Mouse (Mus musculus) gastrocnemius, postnatal 4 days (tissue): Measurements from ENCODE around the gene Cd3eap. TPM values are rescaled to one million over a fixed set of nuclear protein-coding genes. Genes with fewer than 3 reads are reported as not detected.

Source experiments
- DNase-seq, 2 experiments: peaks; one replicate each; pipeline ENCODE4 v3.0.0; 2021 to 2022; ENCODE audit warnings: low spot score in 2 of 2, mixed read lengths in 2 of 2
- long read RNA-seq, 2 experiments: library from polyadenylated mRNA; stranded (forward); transcript quantifications; one replicate each; pipeline ENCODE4 v2.0.0; 2021
- total RNA-seq, 2 experiments: library from RNA; stranded (reverse); gene quantifications; 2 replicates each; pipeline ENCODE4 v1.2.3; 2021

The Cd3eap gene
- total RNA-seq = 10 to 100 TPM in 1 of 2 experiments, 1 to 10 TPM in 1; 9.7 to 10.8 TPM
- long read RNA-seq, experiment 1, transcript Cd3eap-201 (3 exons, 2,239 nt) = major isoform, 12 of 17 reads
- long read RNA-seq, experiment 1, partial matches to known transcripts = 0 of 17 reads
- long read RNA-seq, experiment 1, other reads (novel, unspliced or antisense) = 4 of 17 reads
- long read RNA-seq, experiment 2, transcript Cd3eap-201 (3 exons, 2,239 nt) = major isoform, 14 of 17 reads
- long read RNA-seq, experiment 2, partial matches to known transcripts = 0 of 17 reads
- long read RNA-seq, experiment 2, other reads (novel, unspliced or antisense) = 3 of 17 reads

DNA sequence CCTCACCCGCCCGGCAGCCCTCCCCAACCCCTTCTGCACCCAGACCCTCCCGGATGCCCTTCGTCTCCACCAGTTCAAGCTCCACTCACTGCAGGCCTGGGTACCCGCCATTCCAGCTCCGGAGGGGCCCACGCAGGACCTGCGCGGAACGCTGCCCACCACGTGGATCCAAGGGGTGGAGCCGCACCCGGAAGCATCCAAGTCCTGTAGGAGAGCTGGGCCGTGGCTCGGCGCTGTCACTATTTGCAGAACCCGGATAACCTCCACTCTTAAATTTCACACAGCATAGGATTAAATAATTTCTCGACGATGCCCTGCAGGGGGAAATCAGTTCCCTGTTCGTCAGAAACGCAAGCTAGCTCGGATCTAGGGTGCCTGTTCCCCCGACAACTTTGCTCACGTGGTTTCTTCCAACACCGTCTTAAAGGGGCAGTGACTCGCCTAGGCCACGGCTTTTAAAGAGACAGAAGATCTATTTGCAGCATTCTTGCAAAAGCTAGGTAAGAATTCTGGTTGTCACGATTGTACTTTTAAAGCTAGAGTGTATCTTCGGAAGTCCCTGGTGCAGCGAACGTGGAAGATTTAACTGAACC lies at the start of gene Cd3eap, which contains the start of gene Ppp1r13l:
TSS of gene Cd3eap (minus strand) at position 185 of the 593 bp plus-strand sequence.
TSS of gene Ppp1r13l (plus strand) at position 451 of the 593 bp plus-strand sequence.
- DNase-seq = peak; percentile 73 to 89

- DNase-seq = peak; percentile 73 to 76
Measured at GRCm38 (mm10) chr7:19405417-19405816, 46.1 kb upstream of the Cd3eap start.

DNA sequence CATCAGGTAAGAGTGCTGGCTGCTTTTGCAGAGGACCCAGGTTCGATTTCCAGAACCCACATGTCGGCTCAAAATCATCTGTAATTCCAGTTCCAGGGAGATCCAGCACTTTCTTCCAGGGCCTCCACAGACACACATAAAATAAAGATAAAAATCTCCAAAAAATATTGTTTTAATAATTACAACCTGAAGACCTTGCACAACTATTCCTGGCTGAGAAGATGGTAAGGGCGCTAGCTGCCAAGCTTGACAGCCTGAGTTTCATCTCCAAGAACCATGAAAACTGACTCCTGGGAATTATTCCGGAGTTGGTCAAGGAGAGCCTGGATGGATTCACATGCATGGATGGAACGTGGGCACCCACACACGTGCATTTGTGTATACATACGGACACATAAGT lies 45.2 kb upstream of the Cd3eap start, which contains the start of gene Ckm:
TSS of gene Ckm (plus strand) at position 301 of the 400 bp plus-strand sequence.
- no peak for DNase-seq

GRCm38 (mm10) chr7:19403731-19404296 lies 44.5 kb upstream of the Cd3eap start, which contains the start of gene Klc3:
Klc3 (minus strand) TSS chr7:19404104.
- DNase-seq = no peak

GRCm38 (mm10) chr7:19402535-19403112 lies 43.3 kb upstream of the Cd3eap start:
- no peak for DNase-seq

DNA sequence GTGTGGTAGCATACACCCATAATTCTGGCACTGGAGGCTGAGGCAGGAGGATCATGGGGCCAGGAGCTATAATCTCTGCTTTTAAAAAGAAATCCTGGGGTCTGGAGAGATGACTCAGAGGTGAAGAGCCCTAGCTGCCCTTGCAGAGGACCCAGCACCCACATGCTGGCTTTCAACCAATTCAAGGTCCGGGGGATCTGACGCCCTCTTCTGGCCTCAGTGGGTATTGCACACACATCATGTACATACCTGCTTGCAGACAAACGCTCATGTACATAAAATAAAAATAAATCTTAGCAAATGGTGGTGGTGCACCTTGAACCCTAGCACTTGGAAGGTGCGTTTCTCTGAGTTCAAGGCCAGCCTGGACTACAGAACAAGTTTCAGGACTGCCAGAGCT lies 41.7 kb upstream of the Cd3eap start:
- no peak for DNase-seq

DNA sequence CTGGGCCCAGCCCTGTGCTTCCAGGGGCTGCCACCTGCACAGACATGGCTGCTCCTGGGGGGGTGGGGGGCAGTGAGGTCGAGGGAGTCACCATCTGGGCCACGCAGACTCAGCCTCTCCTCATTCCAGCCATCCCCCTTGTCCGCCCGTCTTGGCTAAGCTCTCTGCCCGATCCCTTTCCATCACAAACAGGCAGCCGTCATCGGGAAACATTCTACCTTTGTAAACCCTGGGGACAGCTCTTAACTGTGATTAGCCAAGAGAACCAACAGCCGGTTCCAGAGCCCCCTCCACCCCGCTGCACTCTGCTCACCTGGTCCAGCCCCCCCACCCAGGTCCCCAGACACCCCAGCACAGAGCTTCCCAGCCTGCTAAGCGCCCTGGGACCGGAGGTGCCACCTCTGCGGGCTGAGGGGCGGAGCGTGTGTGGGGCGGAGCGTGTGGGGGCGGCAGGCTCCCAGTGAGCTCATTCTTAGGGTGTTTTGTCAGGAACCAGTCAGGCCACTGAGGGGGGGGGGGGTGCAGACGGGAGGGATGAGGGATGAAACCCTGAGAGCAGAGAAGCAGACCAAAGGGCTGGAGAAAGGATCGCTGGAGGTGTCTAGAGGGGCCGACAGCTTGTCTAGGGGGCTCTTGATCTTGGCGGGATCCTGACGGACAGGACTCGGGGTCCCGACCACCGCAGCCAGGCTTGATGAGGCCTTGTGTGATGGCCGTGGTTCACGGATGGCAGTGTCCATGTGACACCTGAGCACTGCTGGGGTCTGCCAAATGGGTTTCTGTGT lies 40.4 kb upstream of the Cd3eap start:
- DNase-seq = no peak

DNA sequence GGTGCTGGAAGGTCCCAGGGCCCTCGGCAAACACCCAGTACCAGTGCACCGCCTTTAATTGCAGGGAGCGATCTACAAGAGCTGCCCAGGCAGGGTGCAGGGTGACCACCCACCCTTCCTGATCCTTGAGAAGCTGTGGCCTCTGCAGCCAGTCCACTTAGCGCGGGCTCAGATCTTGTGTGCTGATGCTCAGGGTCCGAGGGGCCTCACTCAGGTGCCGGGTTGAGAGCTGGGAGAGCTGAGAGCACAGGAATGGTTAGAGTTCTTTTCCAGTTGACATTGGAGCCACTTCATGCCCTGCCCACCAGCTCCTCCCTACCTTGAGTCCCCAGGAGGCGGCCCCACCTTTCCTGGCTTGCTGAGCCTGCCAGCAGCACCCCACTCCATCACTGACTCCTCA lies 35.2 kb upstream of the Cd3eap start:
- DNase-seq = no peak

- peak in 1 of 2 experiments; percentile 26 for DNase-seq
Measured at GRCm38 (mm10) chr7:19388699-19389413, 29.6 kb upstream of the Cd3eap start.

GRCm38 (mm10) chr7:19383708-19384107 lies 24.4 kb upstream of the Cd3eap start:
- peak in 1 of 2 experiments; percentile 7 for DNase-seq

GRCm38 (mm10) chr7:19382166-19382541 lies 22.9 kb upstream of the Cd3eap start:
- DNase-seq = peak in 1 of 2 experiments; percentile 40

GRCm38 (mm10) chr7:19381377-19382165 lies 22.3 kb upstream of the Cd3eap start, which contains the start of gene Ercc2:
Ercc2 (plus strand) TSS chr7:19382010.
- peak; percentile 97 to 99 for DNase-seq

DNA sequence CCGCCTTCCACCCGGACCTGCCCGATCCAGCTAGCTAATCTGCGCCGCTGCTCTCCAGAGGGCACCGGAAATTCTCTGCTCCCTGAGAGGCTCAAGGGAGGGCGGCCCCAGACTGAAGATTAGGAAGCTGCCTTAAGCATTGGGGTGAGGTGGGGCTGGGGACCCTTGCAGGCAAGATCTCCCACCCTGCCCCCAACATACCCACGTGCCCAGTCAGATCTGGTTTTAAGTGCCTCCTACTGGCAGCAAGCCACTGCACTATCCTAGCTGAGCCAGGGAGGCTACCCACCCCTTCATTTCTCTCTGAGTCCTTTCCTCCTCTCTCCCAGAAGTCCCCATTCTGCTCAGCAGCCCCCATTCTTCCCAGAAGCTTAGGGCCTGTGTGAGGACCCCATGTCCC lies 18.8 kb upstream of the Cd3eap start:
- DNase-seq = no peak

DNA sequence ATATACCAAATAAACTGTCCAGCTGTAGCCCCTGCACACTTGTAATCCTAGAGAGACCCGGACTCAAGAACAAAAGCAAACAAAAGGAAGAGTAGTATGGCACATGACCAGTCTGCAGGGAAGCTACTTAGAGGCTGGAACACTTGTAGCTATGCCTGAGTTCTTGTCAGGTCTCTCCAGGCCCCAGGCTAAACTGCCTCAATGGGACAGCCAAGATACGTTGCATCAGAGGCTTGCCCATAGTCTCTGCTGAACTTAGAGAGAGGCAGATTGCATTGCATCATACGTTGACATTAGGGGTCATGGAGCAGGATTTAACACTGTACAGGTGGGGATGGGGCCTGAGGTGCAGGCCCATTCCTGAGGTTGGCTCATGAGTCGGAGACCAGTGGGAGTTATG lies 16.7 kb upstream of the Cd3eap start:
- DNase-seq = no peak

GRCm38 (mm10) chr7:19375368-19375767 lies 16.1 kb upstream of the Cd3eap start:
- no peak for DNase-seq

DNA sequence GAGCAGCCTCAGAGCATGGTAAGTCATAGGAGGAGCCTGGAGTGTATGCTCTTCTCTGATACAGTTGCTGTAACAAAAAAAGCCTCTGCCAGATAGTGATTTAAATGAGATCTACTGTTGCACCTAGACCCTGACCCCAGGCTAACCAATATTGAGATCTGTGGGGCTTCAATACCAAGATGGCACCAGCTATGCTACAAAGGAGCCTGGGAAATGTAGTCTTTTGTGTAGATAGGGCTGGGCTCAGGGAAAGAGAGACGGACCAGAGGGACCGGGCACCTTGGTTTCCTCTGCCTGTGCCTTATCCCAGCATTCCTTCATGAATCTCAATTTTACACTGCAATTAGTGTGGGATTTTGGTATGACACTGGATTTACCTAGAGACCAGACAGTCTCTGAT lies 14.1 kb upstream of the Cd3eap start:
- no peak for DNase-seq

DNA sequence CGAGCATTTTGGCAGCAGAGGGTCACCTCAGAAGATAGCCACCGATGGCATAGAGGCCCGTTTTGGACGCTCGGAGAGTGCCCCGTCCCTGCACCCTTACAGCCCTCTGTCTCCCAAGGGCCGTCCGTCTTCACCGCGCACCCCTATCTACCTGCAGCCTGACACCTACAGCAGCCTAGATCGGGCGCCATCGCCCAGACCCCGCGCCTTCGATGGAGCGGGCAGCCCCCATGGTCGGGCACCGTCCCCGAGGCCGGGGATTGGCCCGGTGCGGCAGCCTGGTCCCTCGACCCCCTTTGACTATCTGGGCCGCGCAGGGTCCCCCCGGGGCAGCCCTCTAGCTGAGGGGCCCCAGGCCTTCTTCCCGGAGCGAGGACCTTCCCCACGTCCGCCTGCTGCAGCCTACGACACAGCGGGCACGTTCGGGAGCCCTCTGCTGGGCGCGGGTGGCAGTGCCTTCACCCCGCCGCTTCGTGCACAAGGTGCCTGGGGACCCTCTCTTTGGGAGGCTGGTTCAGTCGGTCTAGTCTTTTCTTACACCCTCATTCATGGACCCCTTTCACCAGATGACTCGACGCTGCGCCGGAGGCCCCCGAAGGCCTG lies 10.6 kb upstream of the Cd3eap start:
- peak in 1 of 2 experiments; percentile 58 for DNase-seq

DNA sequence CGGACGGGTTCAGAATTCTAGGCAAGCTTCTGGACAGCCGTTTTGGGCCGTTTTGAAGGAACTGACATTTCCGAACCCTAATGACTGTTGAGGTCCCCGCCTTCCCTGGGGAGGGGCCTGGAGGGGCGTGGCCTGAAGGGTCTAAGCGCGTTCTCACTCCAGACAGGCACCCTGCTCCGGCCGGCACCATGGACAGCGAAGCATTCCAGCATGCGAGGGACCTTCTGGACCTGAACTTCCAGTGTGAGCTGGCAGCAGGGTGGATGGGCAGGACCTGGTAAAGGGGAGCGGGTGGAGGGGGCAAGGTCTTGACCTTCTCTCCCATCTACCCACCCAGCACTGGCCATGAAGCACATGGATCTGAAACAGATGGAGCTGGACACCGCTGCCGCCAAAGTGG lies 9.1 kb upstream of the Cd3eap start:
- no peak for DNase-seq

- no peak for DNase-seq
Measured at GRCm38 (mm10) chr7:19365376-19365775, 6.1 kb upstream of the Cd3eap start.
